Mouse (Mus musculus) thymus, adult 2 months (tissue): Measurements from ENCODE around the gene Aldh3a2.

Source experiments
- CTCF ChIP-seq: fragments of 200-500 bp; IDR thresholded peaks from 2 replicates; pipeline ENCODE4 v1.5.1; 2012; ENCODE audit warnings: mild to moderate bottlenecking, control low read depth, low read length, moderate library complexity, borderline replicate concordance; ENCODE audit not compliant: control insufficient read depth, poor library complexity, insufficient read depth; ENCODE audit errors: extremely low read depth
- POLR2A ChIP-seq: fragments of 200-500 bp; IDR thresholded peaks from 2 replicates; pipeline ENCODE4 v1.6.1; 2012; ENCODE audit warnings: mild to moderate bottlenecking, low read length, control low read depth, moderate library complexity; ENCODE audit not compliant: control insufficient read depth, poor library complexity, insufficient read depth; ENCODE audit errors: extremely low read depth

DNA sequence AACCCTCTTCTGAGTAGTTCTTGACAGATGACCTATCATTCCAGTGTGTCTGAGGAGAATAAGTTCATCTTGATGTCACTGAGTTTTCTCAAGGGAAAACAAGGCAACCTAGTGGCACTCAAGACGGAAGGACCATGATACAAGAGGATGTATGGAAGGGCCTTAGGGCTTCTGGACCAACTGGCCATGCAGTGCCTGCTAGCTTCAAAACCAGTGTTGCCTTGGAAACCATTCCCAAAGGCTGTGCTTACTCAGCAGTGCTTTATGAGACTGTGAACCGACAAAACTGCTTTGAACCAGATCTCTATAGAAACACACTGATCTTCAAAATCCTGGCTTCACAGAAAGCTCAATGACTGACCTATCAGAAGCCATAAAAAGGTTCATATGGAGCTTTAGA lies 76.5 kb downstream of the Aldh3a2 start:
- no peak for TF ChIP-seq POLR2A
- TF ChIP-seq CTCF: no peak
